Mouse (Mus musculus) testis, postnatal 14 days (tissue): ENCODE results near the gene Sncg.
"Not testable (repeated sequence)": the region's sequence is repeated elsewhere in the genome, so short reads cannot be mapped to it uniquely, and the experiment has no call there.

Source experiments
- DNase-seq: peaks from one replicate; pipeline ENCODE4 v3.0.0; 2021; ENCODE audit warnings: low spot score

Gene Sncg

DNA sequence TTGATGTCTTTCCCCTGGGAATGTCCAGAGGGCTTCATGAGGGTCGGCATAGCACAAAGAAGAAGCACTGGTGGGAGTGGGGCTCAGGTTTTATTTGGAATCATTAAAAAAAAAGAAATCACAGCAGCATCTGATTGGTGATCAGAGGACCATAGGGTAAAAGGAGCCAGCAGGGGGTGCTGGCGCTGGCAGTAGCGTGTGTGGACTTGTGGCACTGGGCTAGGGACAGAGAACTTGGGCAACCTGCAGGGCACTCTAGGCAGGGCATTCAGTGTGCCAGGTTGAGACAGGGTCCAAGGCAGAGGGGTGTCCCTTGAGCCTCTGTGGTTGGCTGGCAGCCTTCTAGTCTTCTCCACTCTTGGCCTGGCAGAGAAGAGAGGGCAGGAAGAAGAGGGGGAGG is 4.4 kb downstream of the Sncg start:
- DNase-seq, result no peak

DNA sequence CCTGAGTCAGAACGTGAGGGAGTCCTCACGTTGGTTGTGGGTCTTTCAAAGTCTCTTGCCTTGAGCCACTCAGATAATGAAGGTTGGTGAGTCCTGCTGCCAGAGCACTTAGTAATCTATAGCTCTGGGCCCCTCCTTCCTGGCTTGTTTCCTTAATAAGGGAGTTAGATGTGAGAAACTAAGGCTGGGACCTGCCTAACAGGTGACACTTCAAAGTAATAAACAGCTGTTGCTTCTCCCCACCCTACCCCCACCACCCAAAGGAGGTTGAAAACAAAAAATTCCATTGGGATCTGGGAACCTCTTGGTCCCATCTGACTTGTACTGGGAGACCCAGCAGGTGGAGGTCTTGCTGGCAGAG is 9.5 kb downstream of the Sncg start:
- DNase-seq, result no peak

- DNase-seq, result not testable (repeated sequence)
Measured at GRCm38 (mm10) chr14:34364254-34365146, 10.1 kb downstream of the Sncg start.

DNA sequence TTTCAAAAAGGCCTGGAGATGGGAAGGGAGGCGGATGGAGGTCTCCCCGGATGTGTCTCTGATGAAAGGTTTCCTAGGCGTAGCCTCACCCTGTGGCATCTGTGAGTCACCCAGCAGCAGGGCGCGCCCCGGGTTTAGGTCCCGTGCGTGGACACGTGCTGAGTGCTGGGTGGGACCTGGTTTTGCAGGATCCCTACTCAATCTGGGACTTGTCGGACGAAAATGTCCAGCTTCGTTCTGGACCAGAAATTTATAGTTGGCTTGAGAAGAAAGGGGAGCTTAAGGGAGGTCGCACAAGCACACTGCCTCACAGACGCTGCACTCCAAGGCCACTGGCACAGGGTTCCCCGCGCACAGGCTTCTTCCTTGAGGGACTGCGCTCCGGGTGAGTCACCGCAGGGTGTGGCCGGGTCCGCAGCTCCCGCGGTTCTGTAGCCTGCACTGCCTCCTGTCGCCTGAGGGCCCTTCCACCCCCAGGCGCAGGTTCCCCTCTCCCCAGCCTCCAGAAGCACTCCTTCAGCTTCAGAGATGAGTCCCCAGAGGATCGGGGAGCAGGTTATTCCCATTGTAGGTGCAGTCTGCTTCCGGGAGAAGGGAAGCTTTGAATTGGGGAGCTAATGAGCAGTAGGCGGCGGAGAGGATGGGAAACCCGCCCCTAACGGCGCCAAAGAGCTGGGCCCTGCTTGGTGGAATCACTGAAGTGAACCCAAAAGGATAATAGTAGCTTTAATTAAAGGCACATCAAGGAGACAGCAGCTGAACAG is 10.9 kb downstream of the Sncg start:
- peak; percentile 42 for DNase-seq

DNA sequence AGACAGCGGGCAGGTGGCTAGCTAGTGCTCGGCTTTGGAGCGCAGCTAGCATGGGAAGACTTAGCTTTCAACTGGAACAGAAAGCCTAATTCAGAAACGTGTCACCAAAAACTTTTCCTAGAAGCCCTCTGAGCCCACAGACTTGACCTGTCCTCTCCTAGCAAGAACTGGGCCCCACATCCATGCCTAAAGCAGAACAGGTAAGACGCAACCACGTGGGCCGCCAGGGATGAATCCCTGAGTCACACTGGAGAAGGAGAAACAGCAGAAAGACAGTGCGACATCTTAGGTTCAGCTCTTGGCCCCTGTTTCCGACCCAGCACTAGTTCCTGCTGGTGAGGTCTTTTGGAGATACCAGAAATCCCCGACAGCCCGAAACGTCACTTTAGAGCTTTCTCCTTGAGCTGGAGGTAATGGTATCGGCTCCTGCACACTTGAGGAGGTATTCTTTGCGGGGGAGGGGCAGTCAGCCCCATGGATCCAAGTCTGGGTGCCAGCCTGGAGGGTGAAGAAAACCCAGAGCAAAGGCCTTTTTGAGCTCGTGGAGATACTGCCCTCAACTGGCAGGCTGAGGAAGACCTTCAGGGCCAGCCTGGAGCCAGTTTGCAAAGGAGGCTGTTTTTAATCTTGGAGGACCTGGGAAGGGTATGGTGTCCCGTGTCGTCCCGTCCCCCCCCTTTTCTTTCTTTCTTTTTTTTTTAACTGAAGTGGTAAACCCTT is 11.7 kb downstream of the Sncg start:
- DNase-seq, result peak; percentile 26

- DNase-seq, result no peak
Measured at GRCm38 (mm10) chr14:34362135-34362534, 12.5 kb downstream of the Sncg start.

GRCm38 (mm10) chr14:34360251-34360650 is 14.3 kb downstream of the Sncg start:
- no peak for DNase-seq

GRCm38 (mm10) chr14:34359676-34360244 is 14.8 kb downstream of the Sncg start:
- DNase-seq, result no peak

DNA sequence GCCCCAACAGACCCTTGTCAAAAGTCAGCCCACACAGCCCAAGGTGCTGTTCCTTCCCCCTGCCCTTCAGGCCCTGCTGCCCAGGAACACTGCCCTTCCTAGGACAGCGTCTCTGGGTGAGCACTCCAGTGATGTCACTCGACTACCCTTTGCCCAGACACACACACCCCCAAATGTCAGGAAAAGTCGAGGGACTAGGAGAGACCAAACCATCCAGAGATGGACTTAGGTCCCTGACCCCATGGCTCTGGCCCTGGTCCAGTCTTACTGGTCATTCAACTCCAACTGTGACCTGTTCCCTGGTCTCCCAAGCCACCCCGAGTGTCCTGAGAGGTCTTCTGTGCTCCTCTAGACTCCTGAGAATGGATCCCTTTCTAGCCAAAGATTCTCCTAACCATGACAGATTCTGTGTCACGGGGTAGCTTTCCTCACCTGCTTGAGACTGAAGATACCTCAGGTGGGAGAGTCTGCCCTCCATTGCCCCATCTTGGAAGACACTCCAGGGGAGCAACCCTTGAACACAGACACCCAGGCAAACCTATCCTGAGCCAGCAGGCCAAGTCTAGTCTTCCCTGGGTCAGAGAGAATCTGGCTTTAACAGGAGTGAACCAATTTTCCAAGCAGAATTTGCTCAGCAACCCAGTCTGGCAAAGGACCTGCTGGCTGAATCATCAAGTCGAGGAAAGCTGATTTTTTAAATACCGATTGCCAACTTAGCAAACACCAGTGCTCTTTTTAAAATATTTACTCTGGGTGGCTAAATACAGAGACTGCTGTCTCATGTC is 16.7 kb downstream of the Sncg start:
- DNase-seq, result no peak

DNA sequence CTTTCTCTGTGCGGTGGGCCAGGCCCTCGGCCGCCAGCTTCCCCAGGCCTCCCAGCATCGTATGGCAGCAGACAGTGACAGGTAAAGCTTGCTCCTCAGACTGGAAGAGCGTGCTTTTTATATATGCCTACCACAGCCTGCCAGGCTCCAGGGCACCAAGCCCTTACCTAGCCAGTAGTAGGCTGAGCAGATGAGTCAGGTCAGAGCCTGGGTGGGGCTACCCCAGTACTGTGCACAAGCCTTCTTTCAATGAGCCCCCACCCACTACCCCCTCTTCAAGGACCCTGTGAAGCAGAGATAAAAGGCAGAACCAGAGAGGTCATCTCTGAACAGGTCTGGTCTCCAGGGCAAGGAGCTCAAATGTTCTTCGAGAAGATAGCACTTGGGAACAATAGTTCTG is 19.3 kb downstream of the Sncg start, which contains the start of gene Fam25c:
TSS of gene Fam25c (minus strand) at position 133 of the 400 bp plus-strand sequence.
- DNase-seq, result no peak

GRCm38 (mm10) chr14:34354456-34354855 is 20.1 kb downstream of the Sncg start:
- DNase-seq, result no peak

- no peak for DNase-seq
Measured at GRCm38 (mm10) chr14:34353326-34353725, 21.3 kb downstream of the Sncg start.

- no peak for DNase-seq
Measured at GRCm38 (mm10) chr14:34352523-34352922, 22.1 kb downstream of the Sncg start.

DNA sequence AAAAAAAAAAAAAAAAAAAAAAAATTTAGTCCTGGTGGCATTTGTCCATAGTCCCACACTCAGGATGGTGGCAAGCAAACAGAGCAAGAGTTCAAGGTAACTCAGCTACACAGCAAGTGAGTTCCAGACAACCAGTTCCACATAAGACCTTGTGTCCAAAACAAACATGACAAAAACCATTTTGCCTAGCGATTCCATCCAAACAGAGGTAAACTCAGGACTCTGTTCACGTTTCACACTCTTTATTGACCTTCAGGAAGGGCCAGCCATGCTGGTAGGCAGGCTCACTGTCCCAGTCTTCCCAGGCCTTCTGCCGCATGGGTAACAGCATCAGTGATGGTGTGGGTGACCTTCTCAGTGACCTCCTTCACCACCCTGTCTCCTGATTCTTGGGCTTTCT is 22.9 kb downstream of the Sncg start:
- no peak for DNase-seq

GRCm38 (mm10) chr14:34349007-34349406 is 25.6 kb downstream of the Sncg start:
- no peak for DNase-seq

DNA sequence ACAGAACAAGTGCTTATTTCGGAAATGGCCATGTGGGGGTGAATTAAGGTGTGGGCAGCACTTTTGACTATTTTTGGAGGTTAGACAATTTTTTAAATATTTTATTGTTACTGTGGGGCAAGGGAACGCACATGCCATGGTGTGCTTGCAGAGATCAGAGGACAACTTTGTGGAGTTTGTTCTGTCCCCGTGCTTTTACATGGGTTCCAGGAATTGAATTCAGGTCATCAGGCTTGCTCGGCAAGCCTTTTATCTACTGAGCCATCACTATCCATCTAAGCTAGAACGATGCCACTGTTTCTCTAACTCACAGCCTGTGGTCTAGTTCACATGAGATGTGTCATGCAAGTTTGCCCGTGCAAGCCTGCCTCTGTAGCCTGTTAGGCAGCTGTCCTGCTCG is 26.3 kb downstream of the Sncg start:
- no peak for DNase-seq

DNA sequence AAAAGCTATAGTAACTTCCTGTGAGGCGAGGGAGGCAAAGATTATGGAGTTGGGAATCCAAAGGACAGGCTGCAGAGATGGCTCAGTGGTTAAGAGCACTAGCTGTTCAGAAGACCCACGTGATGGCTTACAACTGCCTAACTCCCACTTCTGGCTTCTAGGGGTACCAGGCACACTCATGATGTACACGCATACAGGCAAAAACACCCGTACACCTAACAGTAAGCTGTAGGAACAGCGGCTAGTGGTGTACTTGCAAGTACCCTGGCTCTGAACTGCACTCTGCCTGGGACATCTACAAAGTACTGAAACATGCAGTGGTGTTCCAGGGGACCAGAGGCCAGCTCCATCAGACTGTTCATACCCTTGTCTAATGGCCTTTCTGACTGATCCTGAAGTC is 27.5 kb downstream of the Sncg start:
- no peak for DNase-seq

GRCm38 (mm10) chr14:34345771-34346566 is 28.6 kb downstream of the Sncg start:
- no peak for DNase-seq

- DNase-seq, result no peak
Measured at GRCm38 (mm10) chr14:34344361-34344760, 30.2 kb downstream of the Sncg start.

- DNase-seq, result no peak
Measured at GRCm38 (mm10) chr14:34343078-34343477, 31.5 kb downstream of the Sncg start.

- DNase-seq, result no peak
Measured at GRCm38 (mm10) chr14:34341993-34342392, 32.6 kb downstream of the Sncg start.
